Mouse (Mus musculus) intestine, embryonic 16.5 days (tissue): ENCODE measurements around the gene Acaa1a. TPM values are rescaled to one million over a fixed set of nuclear protein-coding genes. Genes with fewer than 3 reads are reported as not detected.

Experiments
- ATAC-seq: fragments of 200-750 bp; cut with Nextera tagmentation; 2 replicates; pipeline ENCODE4 v1.8.0; 2017; ENCODE audit warnings: moderate TSS enrichment, moderate library complexity
- H3K27ac ChIP-seq: fragments of 300-500 bp; sonication (generic); 2 replicates; pipeline ENCODE4 v1.5.1; 2014; ENCODE audit warnings: mild to moderate bottlenecking, low read length
- H3K27me3 ChIP-seq: fragments of 300-500 bp; sonication (generic); replicated peaks from 2 replicates; pipeline ENCODE4 v1.6.1; 2014; ENCODE audit warnings: low read length, control low read depth, mixed read lengths; ENCODE audit not compliant: control insufficient read depth, insufficient read depth
- H3K36me3 ChIP-seq: fragments of 300-500 bp; sonication (generic); 2 replicates; pipeline ENCODE4 v1.6.1; 2014; ENCODE audit warnings: low read length, control low read depth; ENCODE audit not compliant: control insufficient read depth, insufficient read depth
- H3K4me1 ChIP-seq: fragments of 300-500 bp; sonication (generic); 2 replicates; pipeline ENCODE4 v1.6.1; 2014; ENCODE audit warnings: low read length, control low read depth, mixed read lengths; ENCODE audit not compliant: control insufficient read depth, insufficient read depth
- H3K4me2 ChIP-seq: fragments of 300-500 bp; sonication (generic); 2 replicates; pipeline ENCODE4 v1.6.1; 2014; ENCODE audit warnings: low read depth, low read length, control low read depth
- H3K4me3 ChIP-seq: fragments of 300-500 bp; sonication (generic); 2 replicates; pipeline ENCODE4 v1.5.1; 2014; ENCODE audit warnings: mild to moderate bottlenecking, low read length
- H3K9ac ChIP-seq: fragments of 300-500 bp; sonication (generic); 2 replicates; pipeline ENCODE4 v1.6.1; 2014; ENCODE audit warnings: low read depth, low read length
- H3K9me3 ChIP-seq: fragments of 300-500 bp; sonication (generic); 2 replicates; pipeline ENCODE4 v1.6.1; 2016; ENCODE audit warnings: low read length, control low read depth; ENCODE audit not compliant: control insufficient read depth
- WGBS: fragments of 180-500 bp; shearing (Covaris S2); extraction: QIAGEN DNeasy Blood & Tissue Kit; methylation state at CpG from one replicate; pipeline ENCODE4 v1.1.7; 2014; 5-methylcytosine and 5-hydroxymethylcytosine counted together
- polyA plus RNA-seq: library from polyadenylated mRNA; unstranded; fragments of >200 nt; fragmentation: Nextera tagmentation; extraction: Ambion mirVana; gene quantifications from 2 replicates; pipeline ENCODE4 v1.2.1, GENCODE M21; 2015

Gene Acaa1a
- polyA plus RNA-seq, 1 experiment from 2014 or later: 116 TPM

DNA sequence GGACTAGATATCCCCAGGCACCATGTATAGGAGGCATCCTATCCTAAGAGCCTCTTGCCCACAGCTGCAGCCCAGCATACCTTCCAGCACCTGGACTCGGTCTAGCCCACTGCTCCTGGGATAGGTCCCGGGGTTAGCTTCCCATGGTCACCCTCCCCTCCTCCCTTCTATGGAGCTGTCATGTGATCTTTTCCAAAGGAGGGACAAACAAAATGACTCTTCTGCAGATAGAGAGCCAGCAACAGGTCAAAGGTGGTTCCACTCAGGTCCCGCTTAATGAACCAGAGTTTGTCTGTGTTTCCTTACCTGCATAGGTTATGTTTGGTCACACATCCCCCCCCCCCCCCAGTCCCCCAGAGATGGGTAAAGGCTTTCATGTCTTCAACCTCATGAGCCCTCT lies 11.1 kb downstream of the Acaa1a start:
- no peaks in the 10 kb centered on the region for H3K4me1 ChIP-seq
- H3K4me3 ChIP-seq: no peak overlapping the region
- WGBS: 88% methylated on average over 3 of the region's 3 CpGs
- no peaks in the 10 kb centered on the region for H3K27me3 ChIP-seq
- H3K4me2 ChIP-seq: no peak overlapping the region
- ATAC-seq: no peak
- H3K9ac ChIP-seq: no peak overlapping the region
- no peak overlapping the region for H3K27ac ChIP-seq
- no peaks in the 10 kb centered on the region for H3K9me3 ChIP-seq
- H3K36me3 ChIP-seq: peaks cover 8% of the 10 kb centered on the region

DNA sequence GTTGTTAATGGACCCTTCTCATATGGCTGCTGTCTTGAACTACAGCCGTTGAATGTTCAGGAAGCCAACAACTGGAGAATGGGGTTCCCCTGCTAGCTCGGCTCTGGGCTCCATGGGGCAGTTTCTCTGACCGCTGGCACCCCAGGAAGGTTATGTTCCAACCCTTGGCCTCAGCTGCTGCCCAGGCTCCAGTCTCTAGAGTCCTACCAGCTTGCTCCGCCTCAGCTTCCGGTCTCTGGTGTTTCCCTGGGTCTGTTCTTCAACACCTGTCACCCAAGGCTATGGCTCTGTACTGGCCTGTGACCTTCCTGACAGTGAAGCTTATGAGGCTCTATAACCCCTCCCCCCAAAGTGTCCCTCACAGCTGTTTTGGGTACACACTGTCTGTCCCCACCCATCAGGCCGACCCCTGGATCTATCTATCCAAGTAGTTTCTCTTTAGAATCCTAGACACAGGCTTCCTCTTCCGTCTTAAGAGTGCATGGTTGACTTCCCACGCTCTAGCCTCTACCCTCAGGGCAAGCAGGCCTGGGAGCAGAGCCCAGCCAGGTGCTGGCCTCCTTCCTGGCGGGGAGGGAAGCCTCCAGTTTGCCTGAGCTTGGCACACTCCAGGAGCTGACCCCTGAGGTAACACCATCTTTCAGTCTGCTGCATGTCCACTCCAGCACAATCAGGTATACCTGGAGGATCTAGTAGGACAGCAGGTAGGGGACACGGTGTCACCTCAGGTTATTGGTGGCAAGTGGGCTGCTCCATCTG lies 11.7 kb downstream of the Acaa1a start:
- Histone ChIP-seq H3K9me3 (no peaks in the 10 kb centered on the region), H3K9ac (no peak overlapping the region), H3K27me3 (no peaks in the 10 kb centered on the region), H3K36me3 (peaks cover 8% of the 10 kb centered on the region), H3K4me3 (no peak overlapping the region), H3K4me1 (no peaks in the 10 kb centered on the region), H3K4me2 (no peak overlapping the region), H3K27ac (no peak overlapping the region)
- ATAC-seq: no peak
- 90% methylated on average over 10 of the region's 10 CpGs for WGBS

DNA sequence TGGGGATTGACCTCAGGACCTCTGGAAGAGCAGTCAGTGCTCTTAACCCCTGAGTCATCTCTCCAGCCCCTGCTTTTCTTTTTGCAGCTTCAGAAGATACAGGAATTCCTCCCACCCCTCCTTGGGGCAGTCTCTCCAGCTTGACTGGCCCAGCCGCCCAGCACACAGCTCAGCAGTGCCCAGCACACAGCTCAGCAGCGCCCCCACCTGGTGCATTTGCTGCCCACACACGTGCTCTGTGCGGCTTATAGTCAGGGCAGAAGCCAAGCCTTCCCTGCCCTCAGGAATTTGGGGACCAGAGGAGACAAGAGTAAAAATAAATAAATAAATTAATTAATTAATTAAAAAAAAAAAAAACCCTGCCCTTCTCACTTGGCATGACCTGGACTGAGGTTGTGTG lies 12.6 kb downstream of the Acaa1a start:
- H3K9ac ChIP-seq: no peak overlapping the region
- no peak overlapping the region for H3K27ac ChIP-seq
- H3K4me2 ChIP-seq: no peak overlapping the region
- H3K4me3 ChIP-seq: no peak overlapping the region
- H3K4me1 ChIP-seq: no peaks in the 10 kb centered on the region
- H3K36me3 ChIP-seq: peaks cover 8% of the 10 kb centered on the region
- H3K9me3 ChIP-seq: no peaks in the 10 kb centered on the region
- peak; percentile 76 for ATAC-seq
- 25% methylated on average over 4 of the region's 4 CpGs for WGBS
- no peaks in the 10 kb centered on the region for H3K27me3 ChIP-seq

DNA sequence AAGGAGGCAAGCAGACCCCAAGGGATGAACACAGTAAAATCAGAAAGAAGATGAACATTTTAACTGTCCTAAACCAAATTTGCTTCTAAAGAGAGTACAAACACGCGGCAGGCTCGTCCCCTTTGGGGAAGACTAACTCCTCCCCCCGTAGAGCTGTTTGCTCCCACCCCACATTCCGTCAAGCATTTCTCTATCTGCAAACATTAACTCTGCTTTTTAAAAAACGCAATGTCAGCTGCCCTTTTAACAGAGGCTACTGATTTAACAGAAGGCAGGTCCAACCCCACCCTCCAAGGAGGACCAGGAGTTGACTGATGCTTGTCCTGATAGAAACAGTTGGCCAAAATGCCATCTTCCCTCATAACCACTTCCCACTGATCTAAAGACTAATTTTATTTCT lies 14.4 kb downstream of the Acaa1a start:
- peaks cover 5% of the 10 kb centered on the region for H3K36me3 ChIP-seq
- no peak overlapping the region for H3K4me3 ChIP-seq
- no peaks in the 10 kb centered on the region; the same call in 1 of the 2 replicates for H3K27me3 ChIP-seq
- no peak overlapping the region for H3K4me2 ChIP-seq
- no peak for ATAC-seq
- no peak overlapping the region for H3K9ac ChIP-seq
- WGBS: 65% methylated on average over 6 of the region's 6 CpGs
- no peaks in the 10 kb centered on the region for H3K9me3 ChIP-seq
- no peak overlapping the region for H3K27ac ChIP-seq
- H3K4me1 ChIP-seq: 0 out of 2 replicates have a peak, but pooled peaks cover 5% of the 10 kb centered on the region

DNA sequence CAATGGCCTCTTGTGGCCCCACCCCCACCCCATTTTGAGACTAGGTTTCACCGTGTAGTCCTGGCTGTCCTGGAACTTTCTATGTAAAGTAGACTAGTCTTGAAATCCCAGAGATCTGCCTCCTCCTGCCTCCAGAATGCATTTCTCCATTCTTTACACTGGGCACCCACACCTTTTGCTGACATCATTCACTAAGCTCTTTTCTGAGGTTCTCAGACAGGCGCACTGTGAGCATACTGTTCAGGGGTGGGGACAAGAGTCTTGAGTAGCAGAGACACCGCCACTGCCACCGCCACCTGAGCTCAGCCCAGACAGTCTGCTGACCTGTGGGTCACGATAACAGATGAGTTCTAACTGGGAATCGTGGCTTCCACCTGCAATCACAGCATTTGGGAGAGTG lies 16.5 kb downstream of the Acaa1a start:
- ATAC-seq: no peak
- H3K27me3 ChIP-seq: no peaks in the 10 kb centered on the region; the same call in 1 of the 2 replicates
- H3K4me2 ChIP-seq: no peak overlapping the region
- no peak overlapping the region for H3K27ac ChIP-seq
- H3K9ac ChIP-seq: no peak overlapping the region
- H3K9me3 ChIP-seq: no peaks in the 10 kb centered on the region
- peaks cover 5% of the 10 kb centered on the region for H3K36me3 ChIP-seq
- WGBS: 76% methylated on average over 6 of the region's 6 CpGs
- no peak overlapping the region for H3K4me3 ChIP-seq
- 0 out of 2 replicates have a peak, but pooled peaks cover 5% of the 10 kb centered on the region for H3K4me1 ChIP-seq

DNA sequence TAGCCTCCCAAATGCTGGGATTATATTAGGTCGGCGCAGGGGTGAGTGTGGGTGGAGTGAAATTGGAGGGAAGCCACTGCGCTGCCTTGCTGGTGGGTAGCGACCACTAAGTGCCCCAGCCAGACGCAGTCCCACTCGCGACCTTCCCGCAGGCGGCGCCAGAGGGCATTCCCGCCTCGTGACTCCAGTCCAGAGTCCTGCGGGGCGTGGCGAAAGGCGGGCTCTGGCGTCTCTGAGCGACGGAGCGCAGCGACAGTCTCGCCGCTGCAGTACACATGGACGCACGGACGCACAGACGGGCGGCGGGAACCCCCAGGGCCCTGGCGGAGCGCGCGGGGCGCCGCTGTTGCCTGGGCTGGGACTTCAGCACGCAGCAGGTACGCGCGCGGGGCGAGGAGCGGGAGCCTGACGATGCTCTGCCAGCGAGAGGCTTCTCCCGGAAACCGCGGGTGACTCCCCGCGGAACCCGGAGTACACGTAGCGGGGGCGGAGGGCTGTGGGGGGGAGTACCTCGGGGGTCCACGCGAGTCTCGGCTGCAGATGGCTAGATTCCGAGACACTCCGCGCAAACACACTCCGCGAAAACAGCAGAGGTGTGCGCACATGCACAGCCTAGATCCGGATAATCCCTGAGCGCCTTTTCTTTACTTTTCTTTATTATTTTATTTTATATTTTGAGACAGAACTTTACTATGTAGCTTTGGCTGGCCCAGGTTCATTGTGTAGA lies 18.0 kb downstream of the Acaa1a start, which contains the start of gene Xylb:
Gene Xylb (plus strand): TSS at position 51 of the 727 bp plus-strand sequence.
- peak; percentile 95 for ATAC-seq
- Histone ChIP-seq H3K4me2 (peak within 1 kb of the TSS; percentile 90), H3K27ac (no peak within 1 kb of the TSS), H3K4me1 (0 out of 2 replicates have a peak, but pooled peaks cover 5% of the 10 kb centered on the region), H3K9ac (peak within 1 kb of the TSS; percentile 80), H3K27me3 (no peaks in the 10 kb centered on the region; the same call in 1 of the 2 replicates), H3K36me3 (no peaks in the 10 kb centered on the region), H3K9me3 (no peaks in the 10 kb centered on the region), H3K4me3 (peak within 1 kb of the TSS; percentile 74)
- 3% methylated on average over 64 of the region's 65 CpGs for WGBS

DNA sequence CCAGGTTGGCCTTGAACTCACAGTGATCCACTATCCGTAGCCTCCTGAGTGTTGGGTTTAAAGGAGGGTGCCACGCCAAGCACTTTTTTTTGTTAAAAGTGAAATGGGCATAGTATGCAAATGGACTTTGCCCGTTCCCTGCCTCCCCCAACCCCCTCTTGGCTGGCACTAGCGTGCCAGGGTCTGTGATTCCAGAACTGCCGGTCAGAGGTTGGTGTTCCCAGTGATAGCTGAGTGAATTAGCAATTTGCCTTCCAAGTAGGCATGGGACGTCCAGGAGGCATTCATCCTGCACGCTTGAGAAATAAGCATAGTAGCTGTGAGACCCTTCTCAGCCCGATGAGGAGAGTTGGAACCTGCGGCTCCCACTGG lies 18.6 kb downstream of the Acaa1a start:
- Histone ChIP-seq H3K27ac (no peak overlapping the region), H3K27me3 (no peaks in the 10 kb centered on the region; the same call in 1 of the 2 replicates), H3K9ac (peak overlapping the region; percentile 80), H3K9me3 (no peaks in the 10 kb centered on the region), H3K4me3 (peak overlapping the region; percentile 74), H3K4me1 (0 out of 2 replicates have a peak, but pooled peaks cover 5% of the 10 kb centered on the region), H3K4me2 (peak overlapping the region; percentile 90), H3K36me3 (no peaks in the 10 kb centered on the region)
- peak; percentile 5; the same call in 1 of the 2 replicates for ATAC-seq
- 30% methylated on average over 9 of the region's 9 CpGs for WGBS

DNA sequence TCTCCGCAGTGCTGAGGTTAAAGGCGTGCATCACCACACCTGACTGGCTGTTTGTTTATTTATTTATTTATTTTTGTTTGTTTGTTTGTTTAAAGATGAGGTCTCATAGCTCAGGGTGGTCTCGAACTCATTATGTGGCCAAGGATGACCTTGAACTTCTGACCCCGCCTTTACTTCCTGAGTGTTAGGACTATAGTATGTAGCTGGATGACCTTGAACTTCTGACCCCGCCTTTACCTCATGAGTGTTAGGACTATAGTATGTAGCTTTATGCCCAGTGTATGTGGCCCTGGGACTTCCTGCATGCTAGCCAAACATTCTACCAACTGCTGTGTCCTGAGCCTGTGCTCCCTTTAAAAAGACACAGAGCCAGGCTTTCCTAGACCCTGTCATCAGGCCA lies 21.9 kb downstream of the Acaa1a start:
- WGBS: 93% methylated on average over 5 of the region's 5 CpGs

DNA sequence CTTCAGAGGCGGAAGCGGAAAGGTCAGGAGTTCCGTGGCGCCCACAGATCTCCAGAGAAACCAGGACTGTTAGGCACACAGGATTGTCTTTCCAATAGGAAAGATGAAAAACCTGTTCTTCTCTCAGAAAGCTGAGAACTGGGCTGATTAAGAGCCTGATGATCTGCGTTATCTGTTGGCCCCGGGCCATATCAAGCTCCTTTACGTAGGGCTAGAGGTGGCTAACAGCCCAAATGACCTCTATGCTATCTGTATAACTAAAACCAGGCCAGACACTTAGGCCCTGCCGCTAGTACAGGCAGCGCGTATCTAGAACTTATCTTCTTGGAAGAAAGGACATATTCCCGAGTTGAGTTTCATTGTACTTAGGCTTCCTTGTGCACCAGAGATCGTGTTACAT lies 23.8 kb downstream of the Acaa1a start:
- H3K4me3 ChIP-seq: no peak overlapping the region
- peak; percentile 84 for ATAC-seq
- no peak overlapping the region for H3K4me2 ChIP-seq
- no peaks in the 10 kb centered on the region for H3K27me3 ChIP-seq
- WGBS: 64% methylated on average over 12 of the region's 12 CpGs
- H3K36me3 ChIP-seq: no peaks in the 10 kb centered on the region
- no peak overlapping the region for H3K9ac ChIP-seq
- H3K27ac ChIP-seq: peak overlapping the region; percentile 54; the same call in 1 of the 2 replicates
- no peaks in the 10 kb centered on the region for H3K9me3 ChIP-seq
- 0 out of 2 replicates have a peak, but pooled peaks cover 2% of the 10 kb centered on the region for H3K4me1 ChIP-seq

More for the DNA sequence above, 21.9 kb downstream of the Acaa1a start:
- no peak overlapping the region for H3K27ac ChIP-seq
- no peak overlapping the region for H3K4me2 ChIP-seq
- 0 out of 2 replicates have a peak, but pooled peaks cover 5% of the 10 kb centered on the region for H3K4me1 ChIP-seq
- ATAC-seq: no peak
- H3K4me3 ChIP-seq: no peak overlapping the region
- H3K27me3 ChIP-seq: no peaks in the 10 kb centered on the region; the same call in 1 of the 2 replicates
- no peaks in the 10 kb centered on the region for H3K9me3 ChIP-seq
- H3K36me3 ChIP-seq: no peaks in the 10 kb centered on the region
- H3K9ac ChIP-seq: no peak overlapping the region
